Mouse (Mus musculus): ENCODE results near the gene Gckr.

GRCm38 (mm10) chr5:31252151-31252550 lies 45.1 kb upstream of the Gckr start:
- TF ChIP-seq CTCF (IDR thresholded peaks at IDR 0.05; ENCODE audit: low read depth) = no peak
- no peak for TF ChIP-seq EP300 (IDR thresholded peaks at IDR 0.05; ENCODE audit: low read depth)
